Mouse (Mus musculus): ENCODE data around the gene Pgam1. TPM values are rescaled to one million over a fixed set of nuclear protein-coding genes. Genes with fewer than 3 reads are reported as not detected.

The Pgam1 gene
- polyA plus RNA-seq, 1 experiment from 2014 or later = 531 TPM

- Histone ChIP-seq H3K36me3 (peaks cover 97% of the 10 kb centered on the region), H3K27me3 (no peaks in the 10 kb centered on the region), H3K27ac (replicated peaks) (no peak overlapping the region), H3K4me2 (replicated peaks) (no peak overlapping the region), H3K4me3 (no peak overlapping the region), H3K9me3 (no peaks in the 10 kb centered on the region), H3K4me1 (no peaks in the 10 kb centered on the region), H3K9ac (replicated peaks) (no peak overlapping the region)
- no peak for ATAC-seq (ENCODE audit: low FRiP score, low read depth)
- WGBS = 85% methylated on average over 7 of the region's 7 CpGs
Observed at GRCm38 (mm10) chr19:41943841-41944240, 32.1 kb downstream of the Pgam1 start.

GRCm38 (mm10) chr19:41952287-41952686 is 40.6 kb downstream of the Pgam1 start:
- Histone ChIP-seq H3K36me3 (peaks cover 97% of the 10 kb centered on the region), H3K4me3 (no peak overlapping the region), H3K27me3 (no peaks in the 10 kb centered on the region), H3K4me2 (replicated peaks) (no peak overlapping the region), H3K9ac (replicated peaks) (no peak overlapping the region), H3K4me1 (no peaks in the 10 kb centered on the region), H3K9me3 (no peaks in the 10 kb centered on the region), H3K27ac (replicated peaks) (no peak overlapping the region)
- no peak for ATAC-seq (ENCODE audit: low FRiP score, low read depth)
- 82% methylated on average over 4 of the region's 4 CpGs for WGBS

- Histone ChIP-seq H3K4me2 (replicated peaks) (no peak overlapping the region), H3K9me3 (no peaks in the 10 kb centered on the region), H3K4me1 (no peaks in the 10 kb centered on the region), H3K4me3 (no peak overlapping the region), H3K27ac (replicated peaks) (no peak overlapping the region), H3K9ac (replicated peaks) (no peak overlapping the region), H3K36me3 (peaks cover 96% of the 10 kb centered on the region), H3K27me3 (no peaks in the 10 kb centered on the region)
- ATAC-seq (ENCODE audit: low FRiP score, low read depth) = no peak
- 91% methylated on average over 3 of the region's 3 CpGs for WGBS
Observed at GRCm38 (mm10) chr19:41953574-41953973, 41.9 kb downstream of the Pgam1 start.

Other genes starting within 250 kb of the Pgam1 start
- 12.2 and 14.8 TPM in 2 replicates for gene Slit1, start 168.3 kb upstream of the Pgam1 start, polyA plus RNA-seq (2016; fragmentation: Nextera tagmentation; extraction: Ambion mirVana)
- 27.8 and 29.5 TPM in 2 replicates for gene Arhgap19, start 109.9 kb upstream of the Pgam1 start, polyA plus RNA-seq (2016; fragmentation: Nextera tagmentation; extraction: Ambion mirVana)
- 15.5 and 18.6 TPM in 2 replicates for gene Frat1, start 82.0 kb upstream of the Pgam1 start, polyA plus RNA-seq (2016; fragmentation: Nextera tagmentation; extraction: Ambion mirVana)
- 15.1 and 15.8 TPM in 2 replicates for gene Frat2, start 63.8 kb upstream of the Pgam1 start, polyA plus RNA-seq (2016; fragmentation: Nextera tagmentation; extraction: Ambion mirVana)
- 22.8 and 22.9 TPM in 2 replicates for gene Rrp12, start 15.8 kb upstream of the Pgam1 start, polyA plus RNA-seq (2016; fragmentation: Nextera tagmentation; extraction: Ambion mirVana)
- gene Exosc1, start 21.5 kb downstream of the Pgam1 start, polyA plus RNA-seq (2016; fragmentation: Nextera tagmentation; extraction: Ambion mirVana) = 73.1 and 76.8 TPM in 2 replicates
- 79.9 and 82.6 TPM in 2 replicates for gene Zdhhc16, start 21.6 kb downstream of the Pgam1 start, polyA plus RNA-seq (2016; fragmentation: Nextera tagmentation; extraction: Ambion mirVana)
- gene Mms19, start 69.2 kb downstream of the Pgam1 start, polyA plus RNA-seq (2016; fragmentation: Nextera tagmentation; extraction: Ambion mirVana) = 35.5 and 37.8 TPM in 2 replicates
- 11.2 and 12.0 TPM in 2 replicates for gene Ubtd1, start 69.8 kb downstream of the Pgam1 start, polyA plus RNA-seq (2016; fragmentation: Nextera tagmentation; extraction: Ambion mirVana)
- gene Ankrd2, start 124.1 kb downstream of the Pgam1 start, polyA plus RNA-seq (2016; fragmentation: Nextera tagmentation; extraction: Ambion mirVana) = not detected in 2 replicates
- 0.98 and 1.3 TPM in 2 replicates for gene Hoga1, start 133.7 kb downstream of the Pgam1 start, polyA plus RNA-seq (2016; fragmentation: Nextera tagmentation; extraction: Ambion mirVana)
- gene 4933411K16Rik, start 140.3 kb downstream of the Pgam1 start, polyA plus RNA-seq (2016; fragmentation: Nextera tagmentation; extraction: Ambion mirVana) = not detected in 2 replicates
- 73.5 and 80.5 TPM in 2 replicates for gene Morn4, start 174.4 kb downstream of the Pgam1 start, polyA plus RNA-seq (2016; fragmentation: Nextera tagmentation; extraction: Ambion mirVana)
- gene Pi4k2a, start 178.5 kb downstream of the Pgam1 start, polyA plus RNA-seq (2016; fragmentation: Nextera tagmentation; extraction: Ambion mirVana) = 36.0 and 36.2 TPM in 2 replicates
- 9.1 TPM in 2 replicates for gene Avpi1, start 217.1 kb downstream of the Pgam1 start, polyA plus RNA-seq (2016; fragmentation: Nextera tagmentation; extraction: Ambion mirVana)
- 4.2 and 4.8 TPM in 2 replicates for gene Marveld1, start 235.5 kb downstream of the Pgam1 start, polyA plus RNA-seq (2016; fragmentation: Nextera tagmentation; extraction: Ambion mirVana)